Mouse (Mus musculus) urinary bladder, postnatal 10 days (tissue): ENCODE data around the gene Ddx46.
"Not testable (repeated sequence)": the region's sequence is repeated elsewhere in the genome, so short reads cannot be mapped to it uniquely, and the experiment has no call there.

Experiments used
- DNase-seq: peaks from one replicate; pipeline ENCODE4 v3.0.0; 2022; ENCODE audit warnings: low spot score

Gene Ddx46

GRCm38 (mm10) chr13:55634639-55635127, at the start of gene Ddx46:
Gene Ddx46 (plus strand): TSS chr13:55635027.
- DNase-seq, result peak; percentile 72

DNA sequence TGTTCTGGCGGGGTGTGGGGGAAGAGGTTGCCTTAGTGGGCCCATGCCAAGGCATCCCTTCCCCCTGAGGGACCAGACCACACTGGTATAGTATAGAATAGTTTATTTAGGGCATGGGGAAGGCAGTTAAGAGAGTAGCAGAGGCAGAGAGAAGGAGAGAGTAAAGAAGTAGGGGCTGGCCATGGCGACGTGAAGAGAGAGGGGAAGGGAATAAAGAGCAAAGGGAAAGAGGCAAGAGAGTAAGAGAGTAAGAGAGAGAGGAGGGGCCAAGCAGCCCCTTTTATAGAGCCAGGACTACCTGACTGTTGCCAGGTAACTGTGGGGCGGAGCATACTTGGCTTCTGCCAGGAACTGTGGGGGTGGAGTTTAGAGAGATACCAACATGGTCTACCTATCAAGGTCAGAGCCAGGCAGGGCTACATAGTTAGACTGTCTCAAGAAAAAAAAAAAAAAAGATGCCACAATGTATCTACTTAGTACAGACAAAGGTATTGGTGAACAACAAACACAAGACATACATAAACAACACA, 42.8 kb upstream of the Ddx46 start:
- DNase-seq, result no peak

DNA sequence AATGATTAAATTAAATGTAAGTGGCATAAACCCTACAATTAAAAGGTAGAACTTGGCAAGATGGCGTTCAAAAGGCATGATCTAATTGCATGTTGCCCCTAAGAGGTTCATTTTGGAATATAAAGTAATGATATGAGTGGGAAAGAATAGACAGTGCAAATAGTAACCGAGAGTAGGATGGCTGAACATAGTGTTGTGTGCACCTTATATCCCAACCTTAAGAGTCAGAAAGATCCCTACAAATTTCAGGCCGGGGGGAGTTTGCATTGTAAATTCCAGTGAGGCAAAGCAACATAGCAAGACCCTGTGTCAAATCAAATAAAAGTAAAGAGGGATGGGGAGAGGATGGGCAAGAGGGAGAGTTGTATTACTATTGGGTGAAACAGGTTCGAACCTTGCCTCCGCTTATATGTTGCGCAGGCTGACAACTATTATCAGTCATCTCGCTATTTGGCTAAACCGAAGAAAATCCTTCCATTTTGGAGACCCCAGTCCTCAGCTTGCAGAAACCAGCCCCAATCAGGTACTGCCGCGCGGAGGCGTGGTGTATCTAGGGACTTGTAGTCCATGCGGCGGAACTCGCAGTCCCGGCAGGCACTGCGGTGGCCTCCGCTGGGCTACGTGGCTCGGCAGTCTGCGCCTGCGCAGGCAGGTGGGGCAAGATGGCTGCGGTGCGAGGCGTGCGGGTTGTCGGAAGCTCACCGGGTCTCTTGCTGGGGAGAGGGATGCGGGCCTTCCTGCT, 42.1 kb upstream of the Ddx46 start:
- DNase-seq, result peak; percentile 79

GRCm38 (mm10) chr13:55593254-55593747, 41.5 kb upstream of the Ddx46 start:
- no peak for DNase-seq

GRCm38 (mm10) chr13:55595375-55595774, 39.5 kb upstream of the Ddx46 start:
- DNase-seq, result no peak

DNA sequence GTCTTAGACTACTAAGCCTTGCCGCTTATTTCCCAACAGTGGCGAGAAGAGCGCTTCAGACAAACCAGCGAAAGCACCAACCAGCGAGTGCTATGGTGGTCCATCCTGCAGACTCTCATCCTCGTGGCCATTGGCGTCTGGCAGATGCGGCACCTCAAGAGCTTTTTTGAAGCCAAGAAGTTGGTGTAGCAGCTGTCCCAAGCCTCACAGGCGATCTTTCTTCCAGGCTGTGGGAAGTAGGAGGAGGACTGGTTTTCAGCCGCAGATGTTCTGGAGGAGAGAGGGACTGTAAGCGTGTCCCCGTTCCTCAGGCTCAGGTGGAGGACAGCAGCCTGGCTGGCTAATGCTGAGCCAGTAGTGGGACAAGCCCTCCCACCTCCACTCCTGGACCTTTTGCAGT, 38.0 kb upstream of the Ddx46 start:
- no peak for DNase-seq

DNA sequence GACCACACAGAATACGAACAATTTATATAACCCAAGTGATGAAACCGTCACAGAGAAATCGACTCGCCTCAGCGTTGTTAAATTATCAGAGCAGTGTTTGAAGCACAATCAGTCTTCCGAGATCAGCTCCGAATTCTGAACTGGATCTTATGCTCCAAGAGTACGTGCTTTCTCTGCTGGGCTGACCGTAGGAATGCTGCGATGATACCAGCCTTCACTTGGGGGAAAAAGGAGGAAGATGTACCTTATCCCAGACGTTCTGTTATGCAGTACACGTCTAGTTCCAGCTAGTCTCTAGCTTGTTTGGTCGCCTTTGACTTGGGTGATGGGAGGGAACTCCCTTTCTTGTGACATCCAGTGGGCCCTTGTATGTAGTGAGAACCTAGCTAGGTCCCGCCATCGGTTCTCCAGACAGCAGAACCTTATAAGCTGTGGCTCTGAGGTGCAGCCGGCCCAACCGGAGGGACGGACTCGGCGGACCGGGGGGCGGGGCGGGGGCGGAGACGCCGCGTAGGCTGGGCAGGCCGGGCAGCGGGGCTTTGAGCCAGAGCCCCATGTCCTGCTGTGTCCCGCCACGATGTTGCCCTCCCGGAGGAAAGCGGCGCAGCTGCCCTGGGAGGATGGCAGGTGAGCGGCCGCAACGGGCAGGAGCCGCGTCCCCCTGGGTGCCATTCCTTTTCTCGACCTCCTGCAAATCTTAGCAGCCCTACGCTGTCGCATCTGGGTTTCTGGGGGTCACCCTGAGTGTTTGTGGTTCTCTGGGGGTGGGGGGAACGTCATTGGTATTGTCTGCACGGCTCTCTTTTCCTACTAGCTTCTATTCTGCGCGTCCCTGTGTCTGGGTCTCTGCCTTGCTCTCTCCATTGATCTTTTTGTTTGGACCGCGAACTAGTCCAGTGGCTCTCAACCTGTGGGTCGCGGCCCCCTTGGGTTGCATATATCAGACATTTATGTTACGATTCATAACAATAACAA, 35.0 kb upstream of the Ddx46 start, which contains the start of gene B4galt7:
TSS of gene B4galt7 (plus strand) at position 331 of the 975 bp plus-strand sequence.
- DNase-seq, result peak; percentile 41

- DNase-seq, result no peak
Observed at GRCm38 (mm10) chr13:55600657-55601056, 34.2 kb upstream of the Ddx46 start.

DNA sequence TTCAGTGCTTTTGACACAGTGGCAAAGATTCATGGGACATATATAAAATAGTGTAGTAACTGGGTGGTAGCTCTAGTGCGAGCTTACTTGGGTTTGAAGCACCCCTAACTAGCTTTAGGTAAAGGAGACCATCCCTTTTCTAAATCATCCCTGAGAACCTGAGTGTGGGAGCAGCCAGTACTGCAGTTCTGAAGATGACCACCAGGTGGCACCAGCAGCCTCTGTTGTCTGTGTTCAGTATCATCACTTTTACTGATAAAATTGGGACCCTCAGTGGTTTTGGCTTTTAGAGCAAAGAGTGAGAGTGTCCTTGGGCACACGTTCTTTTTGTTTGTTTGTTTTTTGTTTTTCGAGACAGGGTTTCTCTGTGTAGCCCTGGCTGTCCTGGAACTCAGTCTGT, 33.2 kb upstream of the Ddx46 start:
- DNase-seq, result peak; percentile 57

DNA sequence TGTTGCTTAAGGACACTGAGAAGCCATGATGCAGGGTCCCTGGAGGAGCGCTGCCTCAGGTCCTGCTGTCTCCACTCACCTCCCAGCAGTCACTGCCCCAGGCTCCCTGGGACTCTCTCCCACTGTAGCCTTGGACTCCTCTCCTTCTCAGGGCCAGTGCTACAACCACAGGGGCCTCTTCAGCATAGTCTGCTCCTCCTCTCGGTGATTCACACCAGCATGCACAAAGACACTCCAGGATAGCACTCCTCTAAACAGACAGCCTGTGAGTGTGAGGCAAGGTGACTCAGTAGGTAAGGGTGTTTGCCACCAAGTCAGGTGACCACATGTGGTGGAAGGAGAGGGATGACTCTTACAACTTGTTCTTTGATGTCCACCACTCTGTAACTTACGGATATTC, 30.2 kb upstream of the Ddx46 start:
- DNase-seq, result no peak

- DNase-seq, result no peak
Observed at GRCm38 (mm10) chr13:55606899-55607623, 27.8 kb upstream of the Ddx46 start.

DNA sequence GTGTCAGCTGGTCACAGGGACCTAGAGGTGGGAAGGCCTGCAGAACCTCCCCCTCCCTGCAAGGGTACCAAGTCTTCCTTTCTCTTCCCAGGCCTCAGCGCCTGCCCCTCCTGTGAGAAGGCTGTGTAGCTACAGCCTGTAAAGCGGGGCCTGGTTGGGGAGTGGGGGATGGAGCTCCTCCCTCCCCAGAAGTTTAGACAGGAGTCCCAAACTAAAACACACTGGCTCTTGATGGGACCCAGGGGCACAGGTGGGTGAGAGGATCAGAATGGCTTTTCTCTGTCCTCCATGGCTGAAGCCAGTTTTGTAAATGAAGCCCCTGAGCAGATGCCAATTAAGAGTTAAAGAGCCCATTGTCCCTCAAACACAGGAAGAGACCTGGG, 27.2 kb upstream of the Ddx46 start:
- no peak for DNase-seq

DNA sequence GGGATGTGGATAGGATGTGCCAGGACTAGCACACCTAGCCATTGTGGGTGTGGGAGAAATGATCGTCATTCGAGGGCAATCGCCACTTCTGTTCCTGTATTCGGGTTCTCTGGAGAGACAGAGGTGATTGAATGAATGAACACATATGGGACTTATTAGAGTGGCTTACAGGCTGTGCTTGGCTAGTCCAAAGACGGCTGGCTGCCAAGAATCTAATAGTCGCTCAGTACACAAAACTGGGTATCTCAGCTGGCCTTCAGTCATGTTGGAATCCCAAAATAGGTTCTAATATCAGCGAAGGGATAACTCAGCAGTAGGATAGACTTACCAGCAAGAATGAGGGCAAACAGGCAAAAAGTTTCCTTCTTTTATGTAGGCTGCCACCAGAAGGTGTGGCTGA, 22.8 kb upstream of the Ddx46 start:
- DNase-seq, result no peak

- DNase-seq, result no peak
Observed at GRCm38 (mm10) chr13:55613471-55613870, 21.4 kb upstream of the Ddx46 start.

- no peak for DNase-seq
Observed at GRCm38 (mm10) chr13:55619328-55619727, 15.5 kb upstream of the Ddx46 start.

DNA sequence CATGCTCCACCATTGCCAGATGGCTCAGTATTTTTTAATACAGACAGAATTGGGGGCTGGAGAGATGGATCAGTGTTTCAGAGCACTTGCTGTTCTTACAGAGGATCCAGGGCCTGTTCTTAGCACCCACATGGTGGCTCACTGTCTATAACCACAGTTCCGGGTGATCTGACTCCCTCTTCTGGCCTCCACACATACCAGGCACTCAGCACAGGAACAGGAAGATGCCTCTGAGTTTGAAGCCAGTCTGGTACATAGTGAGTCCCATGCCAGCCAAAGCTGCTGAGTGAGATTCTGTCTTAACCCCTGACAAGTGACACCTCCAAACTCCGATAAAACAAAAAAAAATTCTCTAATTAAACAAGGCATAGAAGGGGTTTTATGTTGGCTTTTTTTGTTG, 14.6 kb upstream of the Ddx46 start:
- no peak for DNase-seq

DNA sequence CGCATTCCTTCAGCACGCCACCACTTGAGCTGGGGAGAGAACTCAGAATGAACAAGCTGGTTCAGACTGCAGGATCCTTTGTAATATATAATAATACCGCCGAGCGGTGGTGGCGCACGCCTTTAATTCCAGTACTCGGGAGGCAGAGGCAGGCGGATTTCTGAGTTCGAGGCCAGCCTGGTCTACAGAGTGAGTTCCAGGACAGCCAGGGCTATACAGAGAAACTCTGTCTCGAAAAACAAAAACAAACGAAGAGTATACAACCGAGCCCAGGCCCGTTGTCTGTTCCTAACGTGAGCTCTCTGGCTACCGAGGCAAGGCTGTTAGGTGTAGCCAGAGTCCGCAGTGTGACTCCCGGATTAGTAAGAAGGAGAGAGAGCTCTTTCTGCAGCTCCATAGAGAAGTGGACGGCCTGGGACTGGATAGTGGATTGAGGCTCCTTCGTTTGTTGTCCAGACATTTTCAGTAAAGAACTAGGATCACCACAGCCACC, 12.6 kb upstream of the Ddx46 start:
- not testable (repeated sequence) for DNase-seq

DNA sequence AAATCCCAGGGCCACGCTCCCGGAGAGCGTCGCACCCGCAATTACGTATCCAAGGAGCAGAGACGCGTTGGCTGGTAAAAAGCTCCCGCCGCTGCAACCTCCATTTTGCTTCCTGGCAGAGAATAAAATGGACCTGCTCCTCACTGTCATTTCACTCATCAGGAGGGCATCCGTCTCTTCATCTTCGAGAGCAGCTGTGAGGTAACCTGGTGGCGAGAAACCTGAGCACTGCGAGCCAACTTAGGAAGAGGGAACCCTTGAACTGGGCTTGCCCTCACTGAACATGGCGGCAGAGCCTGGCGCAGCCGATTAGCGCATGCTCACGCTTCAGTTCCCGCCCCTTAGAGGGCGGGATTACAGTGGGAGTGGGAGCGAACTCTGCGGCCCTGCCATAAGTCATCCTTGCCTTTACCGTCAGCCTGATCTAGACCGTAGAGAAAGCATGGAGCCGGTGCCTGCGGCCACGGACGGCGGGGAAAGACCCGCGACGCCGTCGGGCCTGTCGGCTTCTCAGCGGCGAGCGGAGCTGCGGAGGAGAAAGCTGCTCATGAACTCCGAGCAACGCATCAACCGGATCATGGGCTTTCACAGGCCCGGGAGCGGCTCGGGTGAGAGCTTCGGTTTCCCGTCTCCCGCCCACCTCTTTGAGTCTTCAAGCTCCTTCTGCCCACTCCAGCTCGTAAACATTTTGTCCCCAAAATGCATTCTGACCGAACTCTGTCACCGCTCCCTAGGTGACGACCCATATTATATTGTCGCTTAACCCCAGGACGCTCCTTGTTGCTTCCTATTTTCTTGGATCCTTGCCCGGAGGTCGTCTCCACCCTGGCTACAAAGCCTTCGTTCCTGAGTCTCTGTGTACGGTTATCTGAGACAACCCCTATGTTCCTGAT, 11.9 kb upstream of the Ddx46 start, which contains the start of gene Caml:
TSS of gene Caml (plus strand) at position 357 of the 893 bp plus-strand sequence.
- DNase-seq, result peak; percentile 37

DNA sequence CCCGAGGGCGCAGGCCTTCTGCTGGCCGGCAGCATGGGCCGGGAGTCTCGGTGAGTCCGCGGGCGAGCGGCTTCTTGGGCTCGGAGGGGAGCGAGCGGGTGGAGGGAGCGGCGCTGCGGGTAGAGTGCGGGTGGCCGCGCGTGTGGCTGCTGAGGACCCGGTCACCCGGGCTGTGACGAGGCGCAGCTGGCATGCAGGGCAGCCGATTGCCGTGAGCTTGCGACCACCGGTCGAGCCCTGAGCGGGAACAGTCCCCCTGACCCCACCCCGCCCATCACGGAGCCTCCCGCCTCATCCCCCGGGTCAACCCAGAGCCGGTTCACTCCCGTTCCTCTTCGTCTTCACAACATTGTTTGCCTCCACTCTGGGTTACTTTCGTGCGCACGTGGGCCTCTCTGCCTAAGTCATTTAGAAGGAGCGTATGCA, 332 bp downstream of the Ddx46 start:
- no peak for DNase-seq
